Mouse (Mus musculus) lung, embryonic 15.5 days (tissue): Measurements from ENCODE around the gene Nfe2. TPM values are rescaled to one million over a fixed set of nuclear protein-coding genes. Genes with fewer than 3 reads are reported as not detected.

Experiments used
- microRNA counts: library from miRNA; unstranded; fragments of <30 nt; microRNA quantifications from one replicate; lab custom pipeline; 2016
- microRNA-seq: library from miRNA; unstranded; fragments of <30 nt; microRNA quantifications from one replicate; pipeline ENCODE4, GENCODE M21; 2016
- polyA plus RNA-seq: library from polyadenylated mRNA; unstranded; fragments of >200 nt; fragmentation: Nextera tagmentation; extraction: Ambion mirVana; gene quantifications from 2 replicates; pipeline ENCODE4 v1.2.1, GENCODE M21; 2015

Nfe2 gene
- polyA plus RNA-seq, 1 experiment from 2014 or later = 4.7 TPM

MicroRNAs within 50 kb of the gene (microRNA counts, 519-probe panel; counts per million panel counts)
- 2,707 counts per million, percentile 68 among the panel's probes with 10 or more counts for microRNA mmu-miR-148b (lab: Ali Mortazavi, UCI)

Small RNA genes within 50 kb of the gene (microRNA-seq; reads per million reads assigned to microRNA genes)
- gene Mir148b = 195 reads per million, percentile 59 among the genes with 10 or more reads in this experiment

Other genes starting within 250 kb of the Nfe2 start
- gene Hoxc4, start 239.5 kb downstream of the Nfe2 start, polyA plus RNA-seq = 1.4 and 1.5 TPM in 2 replicates
- 16.1 and 17.6 TPM in 2 replicates for gene Smug1, start 91.3 kb downstream of the Nfe2 start, polyA plus RNA-seq
- 115 and 117 TPM in 2 replicates for gene Cbx5, start 18.6 kb downstream of the Nfe2 start, polyA plus RNA-seq
- 860 and 895 TPM in 2 replicates for gene Hnrnpa1, start 18.0 kb downstream of the Nfe2 start, polyA plus RNA-seq
- 287 and 293 TPM in 2 replicates for gene Copz1, start 14.3 kb upstream of the Nfe2 start, polyA plus RNA-seq
- gene Gpr84, start 52.2 kb upstream of the Nfe2 start, polyA plus RNA-seq = 0.29 and 0.36 TPM in 2 replicates
- 7.7 and 9.0 TPM in 2 replicates for gene Zfp385a, start 81.7 kb upstream of the Nfe2 start, polyA plus RNA-seq
- 39.6 and 42.7 TPM in 2 replicates for gene Itga5, start 108.4 kb upstream of the Nfe2 start, polyA plus RNA-seq
- gene Gtsf1, start 172.1 kb upstream of the Nfe2 start, polyA plus RNA-seq = 0.22 and 0.24 TPM in 2 replicates
- not detected in 2 replicates for gene Gtsf2, start 190.1 kb upstream of the Nfe2 start, polyA plus RNA-seq
- 2.7 and 3.6 TPM in 2 replicates for gene Nckap1l, start 195.4 kb upstream of the Nfe2 start, polyA plus RNA-seq
- 2.2 and 2.3 TPM in 2 replicates for gene Pde1b, start 244.6 kb upstream of the Nfe2 start, polyA plus RNA-seq